ENCODE assay signal across 11 mouse cellular contexts in the genomic region with DNA sequence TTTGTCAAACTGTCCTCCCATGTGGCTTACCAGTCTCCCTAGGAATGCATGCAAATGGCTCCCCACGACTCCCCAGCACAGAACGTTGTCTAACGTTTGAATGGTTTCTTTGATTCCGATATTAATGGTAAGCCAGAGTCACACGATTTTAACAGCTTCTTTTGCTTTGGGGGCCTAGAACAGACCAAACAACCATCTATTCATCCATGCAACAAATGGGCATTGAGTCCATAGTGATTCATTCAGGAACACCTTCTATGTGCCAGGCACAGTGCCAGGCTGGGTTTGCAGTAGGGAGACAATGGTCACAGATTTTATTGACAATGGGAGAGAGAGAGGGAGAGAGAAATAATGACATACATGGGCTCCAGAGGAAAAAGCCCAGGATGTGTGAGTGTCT.
DNase-seq lines count a peak whose midpoint lies in the region; ATAC-seq and TF ChIP-seq lines count a peak whose summit lies in the region.
"Had no signal": no experiment of that assay in that cellular context is flagged by ENCODE, and none has a peak within 500 bp of the region (broad histone marks: within the 10 kb centered on the region; RNA-seq: fewer than 3 reads in every experiment).

No protein-coding gene starts in this region.

- H3K4me3 ChIP-seq in layer of hippocampus, adult 2 months: no peak overlapping the region
- no peak overlapping the region for H3K4me3 ChIP-seq in midbrain, embryonic 16.5 days (ENCODE audit: low read depth, low read length)
- no peak overlapping the region for H3K4me3 ChIP-seq in kidney, embryonic 14.5 days (ENCODE audit: low read length)

- ATAC-seq in frontal cortex, adult (ENCODE audit: low TSS enrichment): peak; percentile 74
- no peak for ATAC-seq in midbrain, embryonic 16.5 days
- ATAC-seq in kidney, embryonic 14.5 days (ENCODE audit: low FRiP score, low TSS enrichment): no peak
- ATAC-seq: CD4-positive, CD25-positive, alpha-beta regulatory T cell, adult 4 months; liver, postnatal 0 days had no signal

- no peaks in the 10 kb centered on the region for H3K27me3 ChIP-seq in midbrain, embryonic 16.5 days (ENCODE audit: control insufficient read depth, insufficient read depth, low read depth, low read length)
- H3K27me3 ChIP-seq in kidney, embryonic 14.5 days (ENCODE audit: control insufficient read depth, insufficient read depth, low read length): no peaks in the 10 kb centered on the region

- H3K36me3 ChIP-seq in midbrain, embryonic 16.5 days (ENCODE audit: control insufficient read depth, insufficient read depth, low read length): no peaks in the 10 kb centered on the region
- no peaks in the 10 kb centered on the region for H3K36me3 ChIP-seq in kidney, embryonic 14.5 days (ENCODE audit: control insufficient read depth, insufficient read depth, low read length)

- H3K4me2 ChIP-seq in midbrain, embryonic 16.5 days (ENCODE audit: low read length): no peak overlapping the region
- no peak overlapping the region for H3K4me2 ChIP-seq in kidney, embryonic 14.5 days (replicated peaks; ENCODE audit: low read depth, low read length)

- DNase-seq in frontal cortex, postnatal 10 days (ENCODE audit: low spot score in 2 of 2): no peak
- peak; percentile 19 for DNase-seq in cerebellum, adult 9-10 months
- DNase-seq in layer of hippocampus, adult 2 months (ENCODE audit: low spot score in 2 of 2): peak; percentile 15 to 59
- DNase-seq in kidney, postnatal 36 days: no peak
- DNase-seq in kidney, adult 9 months: no peak
- DNase-seq: gastrocnemius, postnatal 36 days; liver, postnatal 0 days had no signal

- TF ChIP-seq CTCF in layer of hippocampus, adult 2 months (conservative IDR thresholded peaks at IDR 0.05): no peak

- no peaks in the 10 kb centered on the region for H3K4me1 ChIP-seq in midbrain, embryonic 16.5 days (ENCODE audit: control insufficient read depth, insufficient read depth, low read length)
- H3K4me1 ChIP-seq in kidney, embryonic 14.5 days (ENCODE audit: control insufficient read depth, insufficient read depth, low read length): no peaks in the 10 kb centered on the region

- H3K27ac ChIP-seq in layer of hippocampus, adult 2 months: peak overlapping the region; percentile 61
- H3K27ac ChIP-seq in midbrain, embryonic 16.5 days (ENCODE audit: low read length): peak overlapping the region; percentile 41; the same call in 1 of the 2 replicates
- H3K27ac ChIP-seq in kidney, embryonic 14.5 days (ENCODE audit: low read depth, low read length): no peak overlapping the region

- H3K9me3 ChIP-seq in midbrain, embryonic 16.5 days (replicated peaks; ENCODE audit: control insufficient read depth, low read length, poor library complexity, severe bottlenecking): no peaks in the 10 kb centered on the region
- H3K9me3 ChIP-seq in kidney, embryonic 14.5 days (ENCODE audit: control insufficient read depth, low read length): no peaks in the 10 kb centered on the region

- 55% methylated on average over 5 of the region's 5 CpGs for WGBS in midbrain, embryonic 16.5 days
- 91% methylated on average over 5 of the region's 5 CpGs for WGBS in kidney, embryonic 14.5 days

- no peak overlapping the region for H3K9ac ChIP-seq in midbrain, embryonic 16.5 days (ENCODE audit: low read depth, low read length)
- no peak overlapping the region for H3K9ac ChIP-seq in kidney, embryonic 14.5 days (ENCODE audit: low read depth, low read length)
- H3K9ac ChIP-seq: liver, postnatal 0 days had no signal

Comparison
In these comparisons a context has a peak if more than half of its experiments do, and no peak if none do; other contexts are left out.
1. DNase-seq: peak in cerebellum, adult 9-10 months (single experiment) and layer of hippocampus, adult 2 months (2 of 2); none in frontal cortex, postnatal 10 days (0 of 2), kidney, postnatal 36 days (0 of 2) and kidney, adult 9 months (single experiment).